Mouse (Mus musculus) forebrain, embryonic 14.5 days (tissue): Measurements from ENCODE around the gene Hist2h3b. TPM values are rescaled to one million over a fixed set of nuclear protein-coding genes. Genes with fewer than 3 reads are reported as not detected.

ENCODE experiments used
- ATAC-seq: fragments of 200-750 bp; cut with Nextera tagmentation; 2 replicates; pipeline ENCODE4 v1.8.0; 2017; ENCODE audit warnings: mild to moderate bottlenecking, moderate library complexity
- DNase-seq: peaks from one replicate; pipeline ENCODE4 v3.0.0-alpha.2; 2015; ENCODE audit warnings: low spot score
- H3K27ac ChIP-seq: fragments of 300-500 bp; sonication (generic); 2 replicates; pipeline ENCODE4 v1.5.1; 2014; ENCODE audit warnings: low read depth, mild to moderate bottlenecking, control low read depth, low read length, moderate library complexity
- H3K27me3 ChIP-seq: fragments of 300-500 bp; sonication (generic); replicated peaks from 2 replicates; pipeline ENCODE4 v1.6.1; 2014; ENCODE audit warnings: low read length, control low read depth, mixed read lengths; ENCODE audit not compliant: control insufficient read depth, insufficient read depth
- H3K36me3 ChIP-seq: fragments of 300-500 bp; sonication (generic); 2 replicates; pipeline ENCODE4 v1.6.1; 2014; ENCODE audit warnings: low read length, control low read depth; ENCODE audit not compliant: control insufficient read depth, insufficient read depth
- H3K4me1 ChIP-seq: fragments of 300-500 bp; sonication (generic); 2 replicates; pipeline ENCODE4 v1.6.1; 2014; ENCODE audit warnings: antibody characterized with exemption, low read length, control low read depth; ENCODE audit not compliant: control insufficient read depth, insufficient read depth
- H3K4me2 ChIP-seq: fragments of 300-500 bp; sonication (generic); 2 replicates; pipeline ENCODE4 v1.6.1; 2014; ENCODE audit warnings: mild to moderate bottlenecking, control low read depth, low read length
- H3K4me3 ChIP-seq: fragments of 300-500 bp; sonication (generic); 2 replicates; pipeline ENCODE4 v1.5.1; 2014; ENCODE audit warnings: low read depth, low read length, control low read depth
- H3K9ac ChIP-seq: fragments of 300-500 bp; sonication (generic); 2 replicates; pipeline ENCODE4 v1.6.1; 2014; ENCODE audit warnings: mild to moderate bottlenecking, low read length, control low read depth, moderate library complexity
- H3K9me3 ChIP-seq: fragments of 300-500 bp; sonication (generic); replicated peaks from 2 replicates; pipeline ENCODE4 v1.6.1; 2016; ENCODE audit warnings: low read length, control low read depth, mixed read lengths; ENCODE audit not compliant: control insufficient read depth
- WGBS: fragments of 180-500 bp; shearing (Covaris S2); extraction: QIAGEN DNeasy Blood & Tissue Kit; methylation state at CpG from one replicate; pipeline ENCODE4 v1.1.7; 2014; 5-methylcytosine and 5-hydroxymethylcytosine counted together
- polyA plus RNA-seq: library from polyadenylated mRNA; unstranded; fragments of >200 nt; fragmentation: Nextera tagmentation; extraction: Ambion mirVana; gene quantifications from 2 replicates; pipeline ENCODE4 v1.2.1, GENCODE M21; 2014

Gene Hist2h3b
- polyA plus RNA-seq, 1 experiment from 2014 or later: 52.1 TPM

- H3K9me3 ChIP-seq: no peaks in the 10 kb centered on the region
- H3K9ac ChIP-seq: no peak overlapping the region
- H3K27me3 ChIP-seq: no peaks in the 10 kb centered on the region
- no peak overlapping the region for H3K4me3 ChIP-seq
- DNase-seq (no peak), ATAC-seq (no peak)
- WGBS: 76% methylated on average over 8 of the region's 8 CpGs
- H3K4me2 ChIP-seq: no peak overlapping the region
- H3K4me1 ChIP-seq: peaks cover 19% of the 10 kb centered on the region
- no peaks in the 10 kb centered on the region for H3K36me3 ChIP-seq
- no peak overlapping the region for H3K27ac ChIP-seq
These were observed 41.5 kb upstream of the Hist2h3b start for GRCm38 (mm10) chr3:96226695-96227648.

- no peak for ATAC-seq
- no peak for DNase-seq
- 70% methylated on average over 2 of the region's 2 CpGs for WGBS
These were observed 39.6 kb upstream of the Hist2h3b start for GRCm38 (mm10) chr3:96228828-96229227.

GRCm38 (mm10) chr3:96230404-96230803 is 38.0 kb upstream of the Hist2h3b start:
- Histone ChIP-seq H3K4me2 (no peak overlapping the region), H3K27ac (no peak overlapping the region), H3K4me1 (peaks cover under 1% of the 10 kb centered on the region; the same call in 1 of the 2 replicates), H3K9ac (no peak overlapping the region), H3K27me3 (no peaks in the 10 kb centered on the region), H3K4me3 (no peak overlapping the region), H3K36me3 (no peaks in the 10 kb centered on the region), H3K9me3 (no peaks in the 10 kb centered on the region)
- 84% methylated on average over 2 of the region's 2 CpGs for WGBS
- no peak for DNase-seq
- ATAC-seq: no peak

More at GRCm38 (mm10) chr3:96228828-96229227, 39.6 kb upstream of the Hist2h3b start:
- Histone ChIP-seq H3K9me3 (no peaks in the 10 kb centered on the region), H3K4me1 (peaks cover 5% of the 10 kb centered on the region; the same call in 1 of the 2 replicates), H3K27ac (no peak overlapping the region), H3K4me2 (no peak overlapping the region), H3K4me3 (no peak overlapping the region), H3K27me3 (no peaks in the 10 kb centered on the region), H3K36me3 (no peaks in the 10 kb centered on the region), H3K9ac (no peak overlapping the region)

GRCm38 (mm10) chr3:96230910-96231757 is 37.3 kb upstream of the Hist2h3b start:
- no peaks in the 10 kb centered on the region for H3K9me3 ChIP-seq
- no peaks in the 10 kb centered on the region for H3K27me3 ChIP-seq
- no peak overlapping the region for H3K4me3 ChIP-seq
- ATAC-seq (no peak), DNase-seq (no peak)
- H3K4me1 ChIP-seq: no peaks in the 10 kb centered on the region
- no peak overlapping the region for H3K27ac ChIP-seq
- no peaks in the 10 kb centered on the region for H3K36me3 ChIP-seq
- 76% methylated on average over 4 of the region's 4 CpGs for WGBS
- no peak overlapping the region for H3K4me2 ChIP-seq
- no peak overlapping the region for H3K9ac ChIP-seq

GRCm38 (mm10) chr3:96231758-96232120 is 36.7 kb upstream of the Hist2h3b start:
- Histone ChIP-seq H3K9ac (no peak overlapping the region), H3K4me2 (no peak overlapping the region), H3K4me3 (no peak overlapping the region), H3K4me1 (peaks cover under 1% of the 10 kb centered on the region; the same call in 1 of the 2 replicates), H3K27ac (no peak overlapping the region), H3K27me3 (no peaks in the 10 kb centered on the region), H3K36me3 (no peaks in the 10 kb centered on the region), H3K9me3 (no peaks in the 10 kb centered on the region)
- no peak for ATAC-seq
- no peak for DNase-seq
- 70% methylated on average over 2 of the region's 2 CpGs for WGBS

- no peak overlapping the region for H3K9ac ChIP-seq
- no peak overlapping the region for H3K4me2 ChIP-seq
- H3K36me3 ChIP-seq: no peaks in the 10 kb centered on the region
- H3K9me3 ChIP-seq: no peaks in the 10 kb centered on the region
- WGBS: 91% methylated on average over 2 of the region's 2 CpGs
- H3K4me1 ChIP-seq: peaks cover 13% of the 10 kb centered on the region; the same call in 1 of the 2 replicates
- no peak overlapping the region for H3K27ac ChIP-seq
- ATAC-seq (no peak), DNase-seq (no peak)
- no peak overlapping the region for H3K4me3 ChIP-seq
- H3K27me3 ChIP-seq: no peaks in the 10 kb centered on the region
These were observed 33.5 kb upstream of the Hist2h3b start for GRCm38 (mm10) chr3:96234914-96235313.

GRCm38 (mm10) chr3:96235836-96236235 is 32.6 kb upstream of the Hist2h3b start:
- WGBS: 74% methylated on average over 3 of the region's 3 CpGs
- Histone ChIP-seq H3K27me3 (no peaks in the 10 kb centered on the region), H3K9me3 (no peaks in the 10 kb centered on the region), H3K4me2 (no peak overlapping the region), H3K4me1 (peaks cover 15% of the 10 kb centered on the region; the same call in 1 of the 2 replicates), H3K4me3 (no peak overlapping the region), H3K27ac (no peak overlapping the region), H3K9ac (no peak overlapping the region), H3K36me3 (no peaks in the 10 kb centered on the region)
- no peak for DNase-seq
- ATAC-seq: no peak

- Histone ChIP-seq H3K4me3 (peak overlapping the region; percentile 37), H3K9ac (peak overlapping the region; percentile 74), H3K4me1 (peaks cover 16% of the 10 kb centered on the region; the same call in 1 of the 2 replicates), H3K27me3 (no peaks in the 10 kb centered on the region), H3K27ac (no peak overlapping the region), H3K36me3 (no peaks in the 10 kb centered on the region), H3K4me2 (peak overlapping the region; percentile 57), H3K9me3 (no peaks in the 10 kb centered on the region)
- ATAC-seq (no peak), DNase-seq (no peak)
- 84% methylated on average over 4 of the region's 4 CpGs for WGBS
These were observed 31.6 kb upstream of the Hist2h3b start for GRCm38 (mm10) chr3:96236834-96237334.
